Mouse (Mus musculus): Measurements from ENCODE around the gene Enc1.

Gene Enc1

GRCm38 (mm10) chr13:97295101-97295852, 54.4 kb downstream of the Enc1 start:
- no peak for DNase-seq

GRCm38 (mm10) chr13:97295853-97296219, 54.9 kb downstream of the Enc1 start:
- no peak for DNase-seq

- no peak for DNase-seq
These were observed 55.4 kb downstream of the Enc1 start for GRCm38 (mm10) chr13:97296281-97296680.

GRCm38 (mm10) chr13:97296757-97297156, 55.9 kb downstream of the Enc1 start:
- DNase-seq, result no peak

- DNase-seq, result no peak
These were observed 56.6 kb downstream of the Enc1 start for GRCm38 (mm10) chr13:97297418-97298050.

GRCm38 (mm10) chr13:97298896-97299295, 58.0 kb downstream of the Enc1 start:
- DNase-seq, result no peak

GRCm38 (mm10) chr13:97299877-97300873, 59.3 kb downstream of the Enc1 start:
- DNase-seq, result no peak
